Mouse (Mus musculus) CH12.LX (cell line): ENCODE results near the gene Ccdc148. TPM values are rescaled to one million over a fixed set of nuclear protein-coding genes. Genes with fewer than 3 reads are reported as not detected.

Experiments
- DNase-seq: peaks from one replicate; pipeline ENCODE4 v3.0.0-alpha.2; 2013; ENCODE audit errors: extremely low read depth
- H3K27ac ChIP-seq: 2 replicates; pipeline ENCODE4 v1.5.1; 2012; ENCODE audit warnings: low read depth, mild to moderate bottlenecking, control low read depth, moderate library complexity; ENCODE audit not compliant: insufficient read depth
- H3K27me3 ChIP-seq: replicated peaks from 2 replicates; pipeline ENCODE3; 2012; ENCODE audit warnings: inconsistent platforms
- H3K36me3 ChIP-seq, 2 experiments: replicated peaks in 1 of 2; 2 replicates each; pipeline versions ENCODE3 to v1.6.1; 2012; ENCODE audit warnings: inconsistent platforms in 1 of 2, low read length in 1 of 2, mild to moderate bottlenecking in 1 of 2, mixed read lengths in 1 of 2, moderate library complexity in 1 of 2; ENCODE audit not compliant: control insufficient read depth in 1 of 2, insufficient read depth in 1 of 2
- H3K4me1 ChIP-seq, 2 experiments: 2 replicates each; pipeline ENCODE4 v1.6.1; 2012; ENCODE audit warnings: inconsistent platforms in 1 of 2, moderate library complexity in 1 of 2; ENCODE audit not compliant: insufficient read depth in 2 of 2, control insufficient read depth in 1 of 2
- H3K4me2 ChIP-seq: 2 replicates; pipeline ENCODE4 v1.6.1; 2012; ENCODE audit warnings: low read depth, mild to moderate bottlenecking, control low read depth; ENCODE audit not compliant: poor library complexity, insufficient read depth, severe bottlenecking
- H3K4me3 ChIP-seq, 3 experiments: fragments of 150-350 bp in 1 of 3; sonication (generic) in 1 of 3; replicated peaks in 1 of 3; 2 replicates each; pipeline versions ENCODE3 to v1.5.1; 2011 to 2012; ENCODE audit warnings: low read depth in 2 of 3, low read length in 2 of 3, mild to moderate bottlenecking in 2 of 3, moderate library complexity in 2 of 3, control low read depth in 1 of 3, improper control_type of control experiment in 1 of 3, inconsistent platforms in 1 of 3, mixed read lengths in 1 of 3; ENCODE audit not compliant: poor library complexity in 1 of 3
- H3K79me2 ChIP-seq: replicated peaks from 2 replicates; pipeline ENCODE4 v1.6.1; 2012; ENCODE audit warnings: mild to moderate bottlenecking, moderate library complexity; ENCODE audit not compliant: control insufficient read depth, poor library complexity, insufficient read depth, severe bottlenecking; ENCODE audit errors: extremely low read depth
- H3K9ac ChIP-seq: 2 replicates; pipeline ENCODE4 v1.6.1; 2012; ENCODE audit warnings: low read depth, mild to moderate bottlenecking, control low read depth, moderate library complexity; ENCODE audit not compliant: insufficient read depth
- H3K9me3 ChIP-seq: replicated peaks from 2 replicates; pipeline ENCODE3; 2012; ENCODE audit warnings: low read length, inconsistent platforms, mixed read lengths
- CHD1 ChIP-seq: IDR thresholded peaks from 2 replicates; pipeline ENCODE4 v1.6.1; 2012; ENCODE audit warnings: low read depth, low read length, improper control_type of control experiment, inconsistent platforms
- CHD2 ChIP-seq: IDR thresholded peaks from 2 replicates; pipeline ENCODE4 v1.6.1; 2011; ENCODE audit warnings: low read length, improper control_type of control experiment
- CTCF ChIP-seq, 2 experiments: IDR thresholded peaks in 1 of 2; conservative IDR thresholded peaks in 1 of 2; 2 replicates each; pipeline ENCODE4 v1.5.1; 2011 to 2012; ENCODE audit warnings: low read depth in 2 of 2, low read length in 2 of 2, improper control_type of control experiment in 1 of 2, inconsistent platforms in 1 of 2, mild to moderate bottlenecking in 1 of 2, moderate library complexity in 1 of 2
- ELF1 ChIP-seq: IDR thresholded peaks from 2 replicates; pipeline ENCODE4 v1.6.1; 2014; ENCODE audit warnings: low read depth, mild to moderate bottlenecking, inconsistent platforms, low read length, improper control_type of control experiment
- EP300 ChIP-seq: IDR thresholded peaks from 2 replicates; pipeline ENCODE4 v1.6.1; 2011; ENCODE audit warnings: low read length, improper control_type of control experiment
- ETS1 ChIP-seq: conservative IDR thresholded peaks from 2 replicates; pipeline ENCODE4 v1.6.1; 2012; ENCODE audit warnings: low read depth, mild to moderate bottlenecking, inconsistent platforms, low read length, improper control_type of control experiment, moderate library complexity
- GABPA ChIP-seq: IDR thresholded peaks from 2 replicates; pipeline ENCODE4 v1.6.1; 2012; ENCODE audit warnings: low read depth, low read length, improper control_type of control experiment, inconsistent platforms; ENCODE audit not compliant: insufficient replicate concordance
- HCFC1 ChIP-seq: IDR thresholded peaks from 2 replicates; pipeline ENCODE4 v1.6.1; 2012; ENCODE audit warnings: low read depth, mild to moderate bottlenecking, inconsistent platforms, low read length, improper control_type of control experiment
- MAFK ChIP-seq: IDR thresholded peaks from 2 replicates; pipeline ENCODE4 v1.6.1; 2011; ENCODE audit warnings: low read length, improper control_type of control experiment; ENCODE audit not compliant: insufficient replicate concordance
- MAX ChIP-seq: IDR thresholded peaks from 2 replicates; pipeline ENCODE4 v1.6.1; 2011; ENCODE audit warnings: low read length, improper control_type of control experiment
- MXI1 ChIP-seq: IDR thresholded peaks from 2 replicates; pipeline ENCODE4 v1.6.1; 2011; ENCODE audit warnings: mild to moderate bottlenecking, low read depth, low read length, improper control_type of control experiment
- MYC ChIP-seq: IDR thresholded peaks from 2 replicates; pipeline ENCODE4 v1.6.1; 2011; ENCODE audit warnings: low read depth, mild to moderate bottlenecking, improper control_type of control experiment, low read length
- NELFE ChIP-seq: IDR thresholded peaks from 2 replicates; pipeline ENCODE4 v1.6.1; 2011; ENCODE audit warnings: low read depth, low read length, improper control_type of control experiment
- PAX5 ChIP-seq: IDR thresholded peaks from 2 replicates; pipeline ENCODE4 v1.6.1; 2012; ENCODE audit warnings: low read length, inconsistent platforms, mixed read lengths
- POLR2A ChIP-seq: IDR thresholded peaks from 2 replicates; pipeline ENCODE4 v1.6.1; 2011; ENCODE audit warnings: low read depth, mild to moderate bottlenecking, improper control_type of control experiment, low read length
- RAD21 ChIP-seq: IDR thresholded peaks from 2 replicates; pipeline ENCODE4 v1.6.1; 2011; ENCODE audit warnings: low read depth, mild to moderate bottlenecking, low read length, improper control_type of control experiment, moderate library complexity
- RCOR1 ChIP-seq: conservative IDR thresholded peaks from 2 replicates; pipeline ENCODE4 v1.6.1; 2012; ENCODE audit warnings: low read depth, mild to moderate bottlenecking, inconsistent platforms, low read length, improper control_type of control experiment
- TBP ChIP-seq: conservative IDR thresholded peaks from 2 replicates; pipeline ENCODE4 v1.6.1; 2011; ENCODE audit warnings: low read depth, low read length, improper control_type of control experiment
- TCF12 ChIP-seq: IDR thresholded peaks from 2 replicates; pipeline ENCODE4 v1.6.1; 2014; ENCODE audit warnings: low read depth, mild to moderate bottlenecking, inconsistent platforms, low read length, improper control_type of control experiment
- UBTF ChIP-seq: IDR thresholded peaks from 2 replicates; pipeline ENCODE4 v1.6.1; 2012; ENCODE audit warnings: low read depth, mild to moderate bottlenecking, inconsistent platforms, low read length, improper control_type of control experiment, moderate library complexity
- USF1 ChIP-seq: IDR thresholded peaks from 2 replicates; pipeline ENCODE4 v1.6.1; 2014; ENCODE audit warnings: low read depth, mild to moderate bottlenecking, inconsistent platforms, low read length, improper control_type of control experiment
- USF2 ChIP-seq: conservative IDR thresholded peaks from 2 replicates; pipeline ENCODE4 v1.6.1; 2011; ENCODE audit warnings: low read depth, low read length, improper control_type of control experiment
- ZC3H11A ChIP-seq: IDR thresholded peaks from 2 replicates; pipeline ENCODE4 v1.6.1; 2012; ENCODE audit warnings: low read depth, mild to moderate bottlenecking, inconsistent platforms, low read length, improper control_type of control experiment
- dilution Hi-C: fragments of 300-500 bp; cut with MboI; formaldehyde crosslinking; loops from 2 replicates; pipeline ENCODE4 v1.14.3; 2020; ENCODE audit warnings: low sequenced_read_pairs; ENCODE audit not compliant: extremely low pct_unique_long_range_greater_than_20kb, extremely low pct_ligation_motif_present
- in situ Hi-C: fragments of 300-500 bp; cut with MboI; formaldehyde crosslinking; loops from 3 replicates; pipeline ENCODE4 v1.14.3; 2019; ENCODE audit warnings: low sequenced_read_pairs, low pct_ligation_motif_present, low pct_unique_long_range_greater_than_20kb, mixed read lengths
- polyA plus RNA-seq: library from polyadenylated mRNA; unstranded; fragments of >175 nt; gene quantifications from 2 replicates; pipeline ENCODE4 v1.2.1, GENCODE M21; 2012; ENCODE audit warnings: low read depth; ENCODE audit not compliant: insufficient read length
- total RNA-seq, 2 experiments: library from RNA; depleted of rRNA; stranded (reverse); fragments of 300-350 nt in 1 of 2; fragments of >200 nt in 1 of 2; gene quantifications; 2 replicates each; pipeline ENCODE4 v1.2.3; 2012 to 2014

Gene Ccdc148
- total and polyA plus RNA-seq, 3 experiments = not detected

- dilution Hi-C loops (no loop called here), in situ Hi-C loops (no loop called here)
- no peak overlapping the region for H3K4me2 ChIP-seq
- DNase-seq = no peak
- H3K4me1 ChIP-seq = no peaks in the 10 kb centered on the region
- H3K4me3 ChIP-seq = no peak overlapping the region
- no peaks in the 10 kb centered on the region for H3K36me3 ChIP-seq
- no peaks in the 10 kb centered on the region for H3K79me2 ChIP-seq
- no peak for TF ChIP-seq NELFE
- TF ChIP-seq USF2 = no peak
- TF ChIP-seq MAFK = no peak
- TF ChIP-seq GABPA = no peak
- no peak for TF ChIP-seq UBTF
- no peak for TF ChIP-seq TBP
- no peak for TF ChIP-seq CTCF (conservative IDR thresholded peaks at IDR 0.05 in 1 of 2, IDR thresholded peaks at IDR 0.05 in 1 of 2; ENCODE audit: low read depth in 2 of 2, low read length in 2 of 2)
- TF ChIP-seq ETS1 = no peak
- TF ChIP-seq HCFC1 = no peak
- TF ChIP-seq, all 38 proteins: peak for 0
- H3K9ac ChIP-seq = no peak overlapping the region
- H3K9me3 ChIP-seq = peaks cover 26% of the 10 kb centered on the region
- H3K27ac ChIP-seq = no peak overlapping the region
- no peaks in the 10 kb centered on the region for H3K27me3 ChIP-seq
Measured at GRCm38 (mm10) chr2:58918351-58918750, 242.1 kb downstream of the Ccdc148 start.

- Histone ChIP-seq H3K9ac (no peak overlapping the region), H3K79me2 (no peaks in the 10 kb centered on the region), H3K4me1 (no peaks in the 10 kb centered on the region), H3K4me3 (no peak overlapping the region), H3K36me3 (no peaks in the 10 kb centered on the region), H3K9me3 (peaks cover 40% of the 10 kb centered on the region), H3K4me2 (no peak overlapping the region), H3K27ac (no peak overlapping the region), H3K27me3 (no peaks in the 10 kb centered on the region)
- dilution Hi-C loops = no loop called here
- no peak for DNase-seq
- in situ Hi-C loops = no loop called here
- no peak for TF ChIP-seq UBTF
- TF ChIP-seq POLR2A = no peak
- TF ChIP-seq MAX = no peak
- no peak for TF ChIP-seq RCOR1
- TF ChIP-seq MXI1 = no peak
- no peak for TF ChIP-seq HCFC1
- no peak for TF ChIP-seq CHD2
- no peak for TF ChIP-seq ELF1
- TF ChIP-seq USF1 = no peak
- TF ChIP-seq MAFK = no peak
- no peak for TF ChIP-seq EP300
- no peak for TF ChIP-seq MYC
- no peak for TF ChIP-seq RAD21
- no peak for TF ChIP-seq TCF12
- TF ChIP-seq PAX5 = no peak
- TF ChIP-seq ZC3H11A = no peak
- TF ChIP-seq CTCF (conservative IDR thresholded peaks at IDR 0.05 in 1 of 2, IDR thresholded peaks at IDR 0.05 in 1 of 2; ENCODE audit: low read depth in 2 of 2, low read length in 2 of 2) = no peak
- TF ChIP-seq TBP = no peak
- no peak for TF ChIP-seq CHD1
Measured at GRCm38 (mm10) chr2:58912339-58912738, 248.1 kb downstream of the Ccdc148 start.
